ENCODE assay signal across 30 mouse cellular contexts in the genomic region with DNA sequence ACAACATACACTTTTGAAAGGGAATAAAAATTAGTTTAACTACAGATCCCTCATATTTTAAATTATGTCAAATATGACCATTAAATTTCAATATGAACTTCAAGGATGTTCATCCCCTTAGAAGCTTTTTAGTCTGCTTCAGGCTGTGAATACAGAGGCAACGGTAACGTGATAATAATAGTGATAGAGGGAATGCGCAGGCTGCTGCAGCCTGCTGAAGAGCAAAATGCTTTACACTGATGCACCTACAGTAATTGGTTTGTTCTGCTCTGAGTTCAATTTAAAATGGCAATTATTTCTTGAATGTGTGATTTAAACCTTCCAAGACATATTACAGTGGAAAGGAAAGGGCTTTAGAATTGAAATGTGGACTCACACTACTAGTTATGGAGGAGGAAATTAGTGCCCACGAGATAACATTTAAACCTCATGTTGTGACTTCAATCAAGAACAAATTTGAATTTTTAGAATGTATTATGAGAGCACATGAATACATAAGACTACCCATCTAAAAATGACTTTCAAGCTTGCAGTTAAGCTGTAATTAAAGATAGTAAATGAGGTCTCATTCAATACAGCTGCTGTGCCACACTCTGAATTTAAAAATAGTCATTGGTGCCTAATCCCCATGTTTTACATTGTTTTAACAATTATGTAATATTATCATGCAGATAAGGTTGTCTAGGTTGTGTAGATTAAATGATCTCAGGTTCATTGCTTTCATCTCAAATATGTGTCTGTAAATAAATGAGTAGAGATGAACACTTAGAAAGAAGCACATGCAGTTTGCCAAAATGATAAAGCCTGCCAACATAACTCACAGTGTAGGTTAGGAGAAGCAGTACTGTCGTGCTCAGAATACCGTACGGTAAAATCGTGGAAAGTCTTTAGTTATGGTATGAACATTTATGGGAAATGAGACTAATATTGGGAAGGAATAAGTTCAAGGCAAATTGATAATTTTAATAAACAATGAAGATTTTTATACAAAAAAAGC.
DNase-seq lines count a peak whose midpoint lies in the region; ATAC-seq lines count a peak whose summit lies in the region.
"Had no signal": no experiment of that assay in that cellular context is flagged by ENCODE, and none has a peak within 500 bp of the region (broad histone marks: within the 10 kb centered on the region; RNA-seq: fewer than 3 reads in every experiment).

No protein-coding gene starts in this region.

- 78% methylated on average over 8 of the region's 8 CpGs for WGBS in forebrain, embryonic 12.5 days
- 85% methylated on average over 8 of the region's 8 CpGs for WGBS in forebrain, embryonic 11.5 days
- WGBS in hindbrain, embryonic 14.5 days: 55% methylated on average over 8 of the region's 8 CpGs
- WGBS in hindbrain, embryonic 10.5 days: 92% methylated on average over 8 of the region's 8 CpGs
- 60% methylated on average over 8 of the region's 8 CpGs for WGBS in forebrain, embryonic 15.5 days
- WGBS in midbrain, embryonic 15.5 days: 60% methylated on average over 8 of the region's 8 CpGs

- no peaks in the 10 kb centered on the region for H3K36me3 ChIP-seq in forebrain, embryonic 12.5 days (replicated peaks)
- H3K36me3 ChIP-seq in forebrain, embryonic 11.5 days (ENCODE audit: control insufficient read depth, insufficient read depth, low read length): no peaks in the 10 kb centered on the region
- H3K36me3 ChIP-seq in hindbrain, embryonic 14.5 days (replicated peaks; ENCODE audit: control insufficient read depth, insufficient read depth): no peaks in the 10 kb centered on the region
- H3K36me3 ChIP-seq in hindbrain, embryonic 10.5 days: no peaks in the 10 kb centered on the region
- H3K36me3 ChIP-seq in forebrain, embryonic 15.5 days: no peaks in the 10 kb centered on the region
- H3K36me3 ChIP-seq in midbrain, embryonic 15.5 days (replicated peaks): no peaks in the 10 kb centered on the region
- H3K36me3 ChIP-seq: embryonic facial prominence, embryonic 12.5 days; limb, embryonic 12.5 days; liver, embryonic 15.5 days; stomach, embryonic 15.5 days had no signal

- H3K27me3 ChIP-seq in forebrain, embryonic 12.5 days: no peaks in the 10 kb centered on the region
- no peaks in the 10 kb centered on the region for H3K27me3 ChIP-seq in forebrain, embryonic 11.5 days (ENCODE audit: control insufficient read depth, insufficient read depth, low read length)
- no peaks in the 10 kb centered on the region for H3K27me3 ChIP-seq in hindbrain, embryonic 14.5 days (ENCODE audit: control insufficient read depth, insufficient read depth, low read length)
- H3K27me3 ChIP-seq in hindbrain, embryonic 10.5 days (ENCODE audit: insufficient read depth, poor library complexity, severe bottlenecking): no peaks in the 10 kb centered on the region
- H3K27me3 ChIP-seq in forebrain, embryonic 15.5 days: no peaks in the 10 kb centered on the region
- H3K27me3 ChIP-seq in midbrain, embryonic 15.5 days (replicated peaks): no peaks in the 10 kb centered on the region
- H3K27me3 ChIP-seq: CH12.LX; embryonic facial prominence, embryonic 12.5 days; limb, embryonic 12.5 days; liver, embryonic 15.5 days; stomach, embryonic 15.5 days had no signal

- ATAC-seq in forebrain, embryonic 12.5 days (ENCODE audit: low FRiP score): peak; percentile 36; the same call in 1 of the 2 replicates
- no peak for ATAC-seq in forebrain, embryonic 11.5 days (replicated peaks; ENCODE audit: low FRiP score)
- peak; percentile 37; the same call in 1 of the 2 replicates for ATAC-seq in hindbrain, embryonic 14.5 days (ENCODE audit: low FRiP score)
- ATAC-seq in forebrain, embryonic 15.5 days (replicated peaks): peak; percentile 63; the same call in 1 of the 2 replicates
- peak; percentile 88 for ATAC-seq in midbrain, embryonic 15.5 days (replicated peaks)
- ATAC-seq in erythroblast, adult 5-6 weeks (replicated peaks; ENCODE audit: low FRiP score, poor library complexity, severe bottlenecking): no peak
- ATAC-seq: activated CD4-positive, CD25-positive, alpha-beta regulatory T cell, adult 4 months; intestine, postnatal 0 days had no signal

- H3K27ac ChIP-seq in forebrain, embryonic 12.5 days: no peak overlapping the region
- no peak overlapping the region for H3K27ac ChIP-seq in forebrain, embryonic 11.5 days (ENCODE audit: low read depth, low read length)
- no peak overlapping the region for H3K27ac ChIP-seq in hindbrain, embryonic 14.5 days
- H3K27ac ChIP-seq in hindbrain, embryonic 10.5 days: no peak overlapping the region
- no peak overlapping the region for H3K27ac ChIP-seq in forebrain, embryonic 15.5 days (replicated peaks)
- 0 out of 2 replicates have a peak overlapping the region, but pooled peaks have one; percentile 20 for H3K27ac ChIP-seq in midbrain, embryonic 15.5 days
- H3K27ac ChIP-seq: embryonic facial prominence, embryonic 12.5 days; limb, embryonic 12.5 days; liver, embryonic 15.5 days; stomach, embryonic 15.5 days had no signal

- no peak overlapping the region for H3K9ac ChIP-seq in forebrain, embryonic 12.5 days
- H3K9ac ChIP-seq in forebrain, embryonic 11.5 days (ENCODE audit: low read length): no peak overlapping the region
- H3K9ac ChIP-seq in hindbrain, embryonic 14.5 days: no peak overlapping the region
- H3K9ac ChIP-seq in forebrain, embryonic 15.5 days (replicated peaks): no peak overlapping the region
- H3K9ac ChIP-seq in midbrain, embryonic 15.5 days: no peak overlapping the region
- H3K9ac ChIP-seq: embryonic facial prominence, embryonic 12.5 days; limb, embryonic 12.5 days; liver, embryonic 15.5 days; lung, embryonic 14.5 days; stomach, embryonic 15.5 days had no signal

- H3K4me2 ChIP-seq in forebrain, embryonic 12.5 days: no peak overlapping the region
- no peak overlapping the region for H3K4me2 ChIP-seq in forebrain, embryonic 11.5 days (ENCODE audit: low read depth, low read length, severe bottlenecking)
- no peak overlapping the region for H3K4me2 ChIP-seq in hindbrain, embryonic 14.5 days (replicated peaks)
- no peak overlapping the region for H3K4me2 ChIP-seq in forebrain, embryonic 15.5 days (replicated peaks)
- H3K4me2 ChIP-seq in midbrain, embryonic 15.5 days: no peak overlapping the region
- H3K4me2 ChIP-seq: embryonic facial prominence, embryonic 12.5 days; heart, embryonic 11.5 days; limb, embryonic 12.5 days; liver, embryonic 15.5 days; lung, embryonic 14.5 days; stomach, embryonic 15.5 days had no signal

- no peak overlapping the region for H3K4me3 ChIP-seq in forebrain, embryonic 12.5 days (replicated peaks)
- H3K4me3 ChIP-seq in forebrain, embryonic 11.5 days (ENCODE audit: low read depth, low read length): no peak overlapping the region
- no peak overlapping the region for H3K4me3 ChIP-seq in hindbrain, embryonic 14.5 days (replicated peaks; ENCODE audit: low read length)
- H3K4me3 ChIP-seq in hindbrain, embryonic 10.5 days: no peak overlapping the region
- no peak overlapping the region for H3K4me3 ChIP-seq in forebrain, embryonic 15.5 days
- H3K4me3 ChIP-seq in midbrain, embryonic 15.5 days: no peak overlapping the region
- H3K4me3 ChIP-seq: embryonic facial prominence, embryonic 12.5 days; limb, embryonic 12.5 days; liver, embryonic 15.5 days; stomach, embryonic 15.5 days had no signal

- no peaks in the 10 kb centered on the region for H3K9me3 ChIP-seq in forebrain, embryonic 12.5 days
- H3K9me3 ChIP-seq in forebrain, embryonic 11.5 days (ENCODE audit: control insufficient read depth, low read length): no peaks in the 10 kb centered on the region
- no peaks in the 10 kb centered on the region for H3K9me3 ChIP-seq in hindbrain, embryonic 14.5 days (ENCODE audit: control insufficient read depth, low read length)
- no peaks in the 10 kb centered on the region for H3K9me3 ChIP-seq in hindbrain, embryonic 10.5 days
- no peaks in the 10 kb centered on the region for H3K9me3 ChIP-seq in forebrain, embryonic 15.5 days
- no peaks in the 10 kb centered on the region for H3K9me3 ChIP-seq in midbrain, embryonic 15.5 days
- H3K9me3 ChIP-seq: embryonic facial prominence, embryonic 12.5 days; limb, embryonic 12.5 days; liver, embryonic 15.5 days; stomach, embryonic 15.5 days had no signal

- H3K4me1 ChIP-seq in forebrain, embryonic 12.5 days: no peaks in the 10 kb centered on the region
- H3K4me1 ChIP-seq in forebrain, embryonic 11.5 days (replicated peaks; ENCODE audit: control insufficient read depth, insufficient read depth, low read length): no peaks in the 10 kb centered on the region
- no peaks in the 10 kb centered on the region; the same call in 1 of the 2 replicates for H3K4me1 ChIP-seq in hindbrain, embryonic 14.5 days (replicated peaks; ENCODE audit: control insufficient read depth, insufficient read depth, low read length)
- H3K4me1 ChIP-seq in hindbrain, embryonic 10.5 days (replicated peaks): no peaks in the 10 kb centered on the region
- H3K4me1 ChIP-seq in forebrain, embryonic 15.5 days: no peaks in the 10 kb centered on the region
- H3K4me1 ChIP-seq in midbrain, embryonic 15.5 days: no peaks in the 10 kb centered on the region
- H3K4me1 ChIP-seq: embryonic facial prominence, embryonic 12.5 days; limb, embryonic 12.5 days; liver, embryonic 15.5 days; stomach, embryonic 15.5 days had no signal

- DNase-seq in forebrain, embryonic 11.5 days (ENCODE audit: low spot score): no peak
- DNase-seq in hindbrain, embryonic 14.5 days (ENCODE audit: low spot score): peak; percentile 32
- no peak for DNase-seq in hindbrain, embryonic 10.5 days (ENCODE audit: low spot score)
- no peak for DNase-seq in left cerebral cortex, postnatal 10 days (ENCODE audit: extremely low spot score in 1 of 2, low spot score in 2 of 2)
- DNase-seq: adrenal gland, adult 2 months; adrenal gland, postnatal 36 days; cerebellum, adult 11 months; cerebellum, adult 9-10 months; cerebellum, postnatal 36 days; embryo, embryonic 11 days; gastrocnemius, postnatal 25 days; heart, adult 18-20 months; heart, postnatal 36 days; kidney, adult 9 months; kidney, postnatal 10 days; layer of hippocampus, postnatal 36 days; lung, embryonic 14.5 days; right cerebral cortex, postnatal 25 days had no signal

- intact Hi-C loops in left cerebral cortex, postnatal 10 days (cut with DNase I): no loop called here

Comparison
In these comparisons a context has a peak if more than half of its experiments do, and no peak if none do; other contexts are left out.
1. ATAC-seq: peak in forebrain, embryonic 12.5 days (single experiment), hindbrain, embryonic 14.5 days (single experiment), forebrain, embryonic 15.5 days (single experiment) and midbrain, embryonic 15.5 days (single experiment); none in forebrain, embryonic 11.5 days (single experiment) and erythroblast, adult 5-6 weeks (single experiment).